Mouse (Mus musculus): ENCODE measurements around the gene Cygb. TPM values are rescaled to one million over a fixed set of nuclear protein-coding genes. Genes with fewer than 3 reads are reported as not detected.

Cygb gene
- total and polyA plus RNA-seq, 3 experiments, result 2.2 to 8.7 TPM; not detected in 1

- peaks cover 22 to 69% of the 10 kb centered on the region in 2 experiments for H3K4me1 ChIP-seq (ENCODE audit: control insufficient read depth in 1 of 2, insufficient read depth in 2 of 2, low read length in 2 of 2)
- H3K36me3 ChIP-seq (ENCODE audit: control insufficient read depth in 1 of 2, insufficient read depth in 2 of 2, low read length in 2 of 2), result peaks cover 0 to 36% of the 10 kb centered on the region in 2 experiments; a peak in 2 of 4 replicates
Measured at GRCm38 (mm10) chr11:116618666-116619065, 35.4 kb downstream of the Cygb start.

DNA sequence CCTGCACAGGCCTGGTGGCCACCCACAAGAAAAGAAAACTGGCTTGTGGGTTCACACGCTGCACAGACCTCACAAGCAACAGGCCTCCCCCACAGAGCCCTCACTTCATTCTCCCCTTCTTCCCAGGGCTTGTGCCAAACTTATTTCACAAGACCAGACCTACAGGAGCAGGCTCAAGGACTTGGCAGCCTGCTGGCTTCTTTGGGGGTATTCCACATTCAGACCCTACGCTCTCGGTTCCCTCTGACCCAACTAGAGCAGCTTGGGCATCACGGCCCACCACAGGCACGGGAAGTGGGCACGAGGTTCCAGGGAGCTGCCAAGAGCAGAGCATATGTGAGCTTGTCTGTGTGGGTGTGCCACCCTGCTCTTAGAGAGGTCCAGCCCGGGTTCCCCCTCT, 36.5 kb downstream of the Cygb start:
- peaks cover 21 to 60% of the 10 kb centered on the region in 2 experiments for H3K4me1 ChIP-seq (ENCODE audit: control insufficient read depth in 1 of 2, insufficient read depth in 2 of 2, low read length in 2 of 2)
- no peak for DNase-seq (ENCODE audit: low read depth, low spot score)
- H3K27ac ChIP-seq (ENCODE audit: control insufficient read depth, low read depth, low read length), result no peak overlapping the region
- H3K36me3 ChIP-seq (ENCODE audit: control insufficient read depth in 1 of 2, insufficient read depth in 2 of 2, low read length in 2 of 2), result peaks cover 0 to 36% of the 10 kb centered on the region in 2 experiments; a peak in 2 of 4 replicates
- H3K9me3 ChIP-seq (replicated peaks; ENCODE audit: insufficient read depth, low read length), result no peaks in the 10 kb centered on the region
- no peak overlapping the region for H3K9ac ChIP-seq (ENCODE audit: control insufficient read depth, low read depth, low read length, poor library complexity, severe bottlenecking)
- no peak for TF ChIP-seq CTCF (IDR thresholded peaks at IDR 0.05 in 2 of 3, conservative IDR thresholded peaks at IDR 0.05 in 1 of 3; ENCODE audit: control insufficient read depth in 1 of 3, insufficient read depth in 1 of 3, low read depth in 2 of 3, low read length in 3 of 3, poor library complexity in 1 of 3, severe bottlenecking in 1 of 3)
- TF ChIP-seq POLR2AphosphoS2 (IDR thresholded peaks at IDR 0.05; ENCODE audit: low read length), result no peak
- no peak for TF ChIP-seq ZMIZ1 (IDR thresholded peaks at IDR 0.05; ENCODE audit: low read depth, low read length)
- TF ChIP-seq RAD21 (IDR thresholded peaks at IDR 0.05; ENCODE audit: low read depth, low read length), result no peak
- no peak for TF ChIP-seq SMC3 (IDR thresholded peaks at IDR 0.05; ENCODE audit: low read depth, low read length)
- TF ChIP-seq CHD2 (IDR thresholded peaks at IDR 0.05; ENCODE audit: low read length), result no peak
- no peak for TF ChIP-seq MAX (IDR thresholded peaks at IDR 0.05; ENCODE audit: low read length)
- no peak for TF ChIP-seq NELFE (IDR thresholded peaks at IDR 0.05; ENCODE audit: low read depth, low read length)
- no peak for TF ChIP-seq MEF2A (IDR thresholded peaks at IDR 0.05; ENCODE audit: extremely low read depth, insufficient replicate concordance, low read depth, low read length, poor library complexity, severe bottlenecking)
- TF ChIP-seq MAFK (IDR thresholded peaks at IDR 0.05; ENCODE audit: borderline replicate concordance, low read depth, low read length), result no peak
- no peak for TF ChIP-seq POLR2A (IDR thresholded peaks at IDR 0.05; ENCODE audit: control insufficient read depth in 1 of 2, insufficient read depth in 1 of 2, low read depth in 1 of 2, low read length in 2 of 2, poor library complexity in 1 of 2)
- TF ChIP-seq MXI1 (IDR thresholded peaks at IDR 0.05; ENCODE audit: low read depth, low read length), result no peak
- no peak for TF ChIP-seq E2F4 (IDR thresholded peaks at IDR 0.05; ENCODE audit: borderline replicate concordance, low read depth, low read length)
- TF ChIP-seq POLR2AphosphoS5 (IDR thresholded peaks at IDR 0.05; ENCODE audit: borderline replicate concordance, low read depth, low read length), result no peak
- no peak for TF ChIP-seq ZKSCAN1 (IDR thresholded peaks at IDR 0.05; ENCODE audit: low read depth, low read length)
- no peak for TF ChIP-seq BHLHE40 (IDR thresholded peaks at IDR 0.05; ENCODE audit: borderline replicate concordance, low read depth, low read length)
- TF ChIP-seq MAZ (IDR thresholded peaks at IDR 0.05; ENCODE audit: low read depth, low read length), result no peak
- no peak for TF ChIP-seq KAT2A (conservative IDR thresholded peaks at IDR 0.05; ENCODE audit: low read depth, low read length)
- TF ChIP-seq ZNF384 (IDR thresholded peaks at IDR 0.05; ENCODE audit: low read depth, low read length), result no peak
- no peak overlapping the region for H3K4me3 ChIP-seq (ENCODE audit: control insufficient read depth in 1 of 2, insufficient read depth in 1 of 2, low read depth in 2 of 2, low read length in 2 of 2)
- H3K27me3 ChIP-seq (ENCODE audit: control insufficient read depth in 1 of 2, insufficient read depth in 2 of 2, low read length in 2 of 2), result no peaks in the 10 kb centered on the region
- H3K79me2 ChIP-seq (ENCODE audit: control insufficient read depth, insufficient read depth, low read length, poor library complexity), result no peaks in the 10 kb centered on the region; the same call in 1 of the 2 replicates

More at GRCm38 (mm10) chr11:116618666-116619065, 35.4 kb downstream of the Cygb start:
- H3K27me3 ChIP-seq (ENCODE audit: control insufficient read depth in 1 of 2, insufficient read depth in 2 of 2, low read length in 2 of 2), result no peaks in the 10 kb centered on the region
- no peak overlapping the region for H3K27ac ChIP-seq (ENCODE audit: control insufficient read depth, low read depth, low read length)
- H3K4me3 ChIP-seq (ENCODE audit: control insufficient read depth in 1 of 2, insufficient read depth in 1 of 2, low read depth in 2 of 2, low read length in 2 of 2), result no peak overlapping the region
- H3K79me2 ChIP-seq (ENCODE audit: control insufficient read depth, insufficient read depth, low read length, poor library complexity), result peaks cover 3% of the 10 kb centered on the region
- no peaks in the 10 kb centered on the region for H3K9me3 ChIP-seq (replicated peaks; ENCODE audit: insufficient read depth, low read length)
- DNase-seq (ENCODE audit: low read depth, low spot score), result no peak
- TF ChIP-seq GABPA (IDR thresholded peaks at IDR 0.05; ENCODE audit: low read depth, low read length) (no peak), MYB (IDR thresholded peaks at IDR 0.05; ENCODE audit: low read depth, low read length) (no peak), POLR2AphosphoS2 (IDR thresholded peaks at IDR 0.05; ENCODE audit: low read length) (no peak), TAL1 (IDR thresholded peaks at IDR 0.05; ENCODE audit: low read length) (no peak), ZC3H11A (IDR thresholded peaks at IDR 0.05; ENCODE audit: low read depth, low read length) (no peak), POLR2A (IDR thresholded peaks at IDR 0.05; ENCODE audit: control insufficient read depth in 1 of 2, insufficient read depth in 1 of 2, low read depth in 1 of 2, low read length in 2 of 2, poor library complexity in 1 of 2) (no peak), HCFC1 (IDR thresholded peaks at IDR 0.05; ENCODE audit: low read depth, low read length) (no peak), USF2 (IDR thresholded peaks at IDR 0.05; ENCODE audit: borderline replicate concordance in 1 of 2, insufficient read depth in 1 of 2, low read depth in 1 of 2, low read length in 2 of 2) (no peak), MXI1 (IDR thresholded peaks at IDR 0.05; ENCODE audit: low read depth, low read length) (no peak), USF1 (IDR thresholded peaks at IDR 0.05; ENCODE audit: low read depth, low read length) (no peak), NELFE (IDR thresholded peaks at IDR 0.05; ENCODE audit: low read depth, low read length) (no peak), SIN3A (IDR thresholded peaks at IDR 0.05; ENCODE audit: low read length) (no peak), ETS1 (IDR thresholded peaks at IDR 0.05; ENCODE audit: low read depth, low read length) (no peak), TCF12 (IDR thresholded peaks at IDR 0.05; ENCODE audit: low read depth, low read length) (no peak), RCOR1 (IDR thresholded peaks at IDR 0.05; ENCODE audit: low read depth, low read length) (no peak), CHD1 (IDR thresholded peaks at IDR 0.05; ENCODE audit: low read depth, low read length) (no peak), GATA1 (IDR thresholded peaks at IDR 0.05; ENCODE audit: low read depth, low read length) (no peak), ZKSCAN1 (IDR thresholded peaks at IDR 0.05; ENCODE audit: low read depth, low read length) (no peak)
- H3K9ac ChIP-seq (ENCODE audit: control insufficient read depth, low read depth, low read length, poor library complexity, severe bottlenecking), result no peak overlapping the region
